Mouse (Mus musculus) hindbrain, embryonic 15.5 days (tissue): ENCODE measurements at regions not wholly inside any gene's neighbourhood (a gene's known extent, or its start where the extent isn't known, plus 50 kb on each side); places are given as distances from the start of the nearest gene placed in this dataset.
"Not testable (repeated sequence)": the region's sequence is repeated elsewhere in the genome, so short reads cannot be mapped to it uniquely, and the experiment has no call there.

Experiments used
- ATAC-seq: fragments of 200-750 bp; cut with Nextera tagmentation; 2 replicates; pipeline ENCODE4 v1.8.0; 2017; ENCODE audit warnings: low read depth, moderate number of reproducible peaks, moderate TSS enrichment; ENCODE audit not compliant: low FRiP score
- H3K27ac ChIP-seq: fragments of 300-500 bp; sonication (generic); replicated peaks from 2 replicates; pipeline ENCODE4 v1.5.1; 2015; ENCODE audit warnings: mild to moderate bottlenecking, inconsistent platforms
- H3K27me3 ChIP-seq: fragments of 300-500 bp; sonication (generic); 2 replicates; pipeline ENCODE4 v1.6.1; 2015; ENCODE audit warnings: control low read depth, inconsistent platforms
- H3K36me3 ChIP-seq: fragments of 300-500 bp; sonication (generic); 2 replicates; pipeline ENCODE4 v1.6.1; 2015; ENCODE audit warnings: control low read depth, inconsistent platforms
- H3K4me1 ChIP-seq: fragments of 300-500 bp; sonication (generic); replicated peaks from 2 replicates; pipeline ENCODE4 v1.6.1; 2015; ENCODE audit warnings: control low read depth, inconsistent platforms
- H3K4me2 ChIP-seq: fragments of 300-500 bp; sonication (generic); 2 replicates; pipeline ENCODE4 v1.6.1; 2015; ENCODE audit warnings: moderate library complexity, mild to moderate bottlenecking, inconsistent platforms
- H3K4me3 ChIP-seq: fragments of 300-500 bp; sonication (generic); 2 replicates; pipeline ENCODE4 v1.5.1; 2015; ENCODE audit warnings: mild to moderate bottlenecking, inconsistent platforms
- H3K9ac ChIP-seq: fragments of 300-500 bp; sonication (generic); 2 replicates; pipeline ENCODE4 v1.6.1; 2015; ENCODE audit warnings: inconsistent platforms
- H3K9me3 ChIP-seq: fragments of 300-500 bp; sonication (generic); 2 replicates; pipeline ENCODE4 v1.6.1; 2016; ENCODE audit warnings: control low read depth, inconsistent platforms
- WGBS: fragments of 180-500 bp; shearing (Covaris S2); methylation state at CpG from one replicate; pipeline ENCODE4 v1.1.7; 2015; 5-methylcytosine and 5-hydroxymethylcytosine counted together

GRCm38 (mm10) chr3:11094804-11095203, 759.3 kb upstream of the Gm38303 start:
- Histone ChIP-seq H3K4me2 (no peak overlapping the region), H3K9ac (no peak overlapping the region), H3K27me3 (no peaks in the 10 kb centered on the region), H3K9me3 (no peaks in the 10 kb centered on the region), H3K4me1 (no peaks in the 10 kb centered on the region), H3K36me3 (no peaks in the 10 kb centered on the region), H3K27ac (no peak overlapping the region), H3K4me3 (no peak overlapping the region)
- no peak for ATAC-seq
- WGBS: 70% methylated on average over 2 of the region's 2 CpGs

GRCm38 (mm10) chr3:11094138-11094537, 758.7 kb upstream of the Gm38303 start:
- Histone ChIP-seq H3K4me1 (no peaks in the 10 kb centered on the region), H3K9me3 (no peaks in the 10 kb centered on the region), H3K9ac (no peak overlapping the region), H3K27me3 (no peaks in the 10 kb centered on the region), H3K4me3 (no peak overlapping the region), H3K27ac (no peak overlapping the region), H3K4me2 (no peak overlapping the region), H3K36me3 (no peaks in the 10 kb centered on the region)
- WGBS: 51% methylated on average over 3 of the region's 3 CpGs
- ATAC-seq: no peak

- Histone ChIP-seq H3K9ac (no peak overlapping the region), H3K27me3 (no peaks in the 10 kb centered on the region), H3K9me3 (no peaks in the 10 kb centered on the region), H3K4me3 (no peak overlapping the region), H3K4me1 (no peaks in the 10 kb centered on the region), H3K36me3 (no peaks in the 10 kb centered on the region), H3K27ac (no peak overlapping the region), H3K4me2 (no peak overlapping the region)
- WGBS: 52% methylated on average over 2 of the region's 2 CpGs
- no peak for ATAC-seq
These were observed 747.8 kb upstream of the Gm38303 start for GRCm38 (mm10) chr3:11083291-11083690.

- Histone ChIP-seq H3K4me1 (no peaks in the 10 kb centered on the region), H3K9me3 (no peaks in the 10 kb centered on the region), H3K4me2 (no peak overlapping the region), H3K36me3 (no peaks in the 10 kb centered on the region), H3K4me3 (no peak overlapping the region), H3K27me3 (no peaks in the 10 kb centered on the region), H3K9ac (no peak overlapping the region), H3K27ac (no peak overlapping the region)
- WGBS: 75% methylated on average over 4 of the region's 4 CpGs
- no peak for ATAC-seq
These were observed 738.5 kb upstream of the Gm38303 start for GRCm38 (mm10) chr3:11074012-11074411.

GRCm38 (mm10) chr3:11034995-11035769, 699.7 kb upstream of the Gm38303 start:
- Histone ChIP-seq H3K4me3 (no peak overlapping the region), H3K4me1 (no peaks in the 10 kb centered on the region), H3K9ac (no peak overlapping the region), H3K27ac (no peak overlapping the region), H3K27me3 (no peaks in the 10 kb centered on the region), H3K9me3 (no peaks in the 10 kb centered on the region), H3K36me3 (no peaks in the 10 kb centered on the region), H3K4me2 (no peak overlapping the region)
- ATAC-seq: no peak
- 73% methylated on average over 7 of the region's 7 CpGs for WGBS

GRCm38 (mm10) chr3:11029991-11030390, 694.5 kb upstream of the Gm38303 start:
- no peak overlapping the region for H3K4me3 ChIP-seq
- H3K27ac ChIP-seq: no peak overlapping the region
- WGBS: 82% methylated on average over 4 of the region's 4 CpGs
- no peak overlapping the region for H3K9ac ChIP-seq
- H3K27me3 ChIP-seq: no peaks in the 10 kb centered on the region
- H3K4me2 ChIP-seq: no peak overlapping the region
- no peaks in the 10 kb centered on the region for H3K9me3 ChIP-seq
- no peaks in the 10 kb centered on the region for H3K4me1 ChIP-seq
- ATAC-seq: no peak
- no peaks in the 10 kb centered on the region for H3K36me3 ChIP-seq

- Histone ChIP-seq H3K4me2 (no peak overlapping the region), H3K9me3 (no peaks in the 10 kb centered on the region), H3K27me3 (no peaks in the 10 kb centered on the region), H3K27ac (no peak overlapping the region), H3K4me3 (no peak overlapping the region), H3K36me3 (no peaks in the 10 kb centered on the region), H3K4me1 (0 out of 2 replicates have a peak, but pooled peaks cover 3% of the 10 kb centered on the region), H3K9ac (no peak overlapping the region)
- ATAC-seq: no peak
- whole genome bisulfite sequencing: 40% methylated on average over 3 of the region's 3 CpGs
These were observed 688.9 kb upstream of the Gm38303 start for GRCm38 (mm10) chr3:11024422-11024821.

- 73% methylated on average over 3 of the region's 3 CpGs for WGBS
- H3K27ac ChIP-seq: no peak overlapping the region
- 0 out of 2 replicates have a peak, but pooled peaks cover 3% of the 10 kb centered on the region for H3K4me1 ChIP-seq
- H3K4me2 ChIP-seq: no peak overlapping the region
- no peaks in the 10 kb centered on the region for H3K9me3 ChIP-seq
- ATAC-seq: no peak
- H3K36me3 ChIP-seq: no peaks in the 10 kb centered on the region
- no peaks in the 10 kb centered on the region for H3K27me3 ChIP-seq
- no peak overlapping the region for H3K4me3 ChIP-seq
- no peak overlapping the region for H3K9ac ChIP-seq
These were observed 684.6 kb upstream of the Gm38303 start for GRCm38 (mm10) chr3:11020048-11020447.

- H3K4me1 ChIP-seq, H3K4me2 ChIP-seq, H3K27me3 ChIP-seq, H3K36me3 ChIP-seq, H3K27ac ChIP-seq, H3K4me3 ChIP-seq, ATAC-seq, H3K9ac ChIP-seq, H3K9me3 ChIP-seq: not testable (repeated sequence)
- 95% methylated on average over 10 of the region's 21 CpGs for WGBS
These were observed 679.4 kb upstream of the Gm38303 start for GRCm38 (mm10) chr3:11014911-11015310.

GRCm38 (mm10) chr3:11007363-11007762, 671.9 kb upstream of the Gm38303 start:
- H3K4me3 ChIP-seq: no peak overlapping the region
- H3K27ac ChIP-seq: no peak overlapping the region
- no peaks in the 10 kb centered on the region for H3K27me3 ChIP-seq
- WGBS: 65% methylated on average over 3 of the region's 3 CpGs
- H3K9me3 ChIP-seq: no peaks in the 10 kb centered on the region
- ATAC-seq: no peak
- H3K36me3 ChIP-seq: no peaks in the 10 kb centered on the region
- H3K4me1 ChIP-seq: no peaks in the 10 kb centered on the region
- no peak overlapping the region for H3K4me2 ChIP-seq
- no peak overlapping the region for H3K9ac ChIP-seq

GRCm38 (mm10) chr3:11006531-11007269, 671.2 kb upstream of the Gm38303 start:
- ATAC-seq: 0 out of 2 replicates have a peak, but pooled peaks have one; percentile 48
- Histone ChIP-seq H3K9ac (no peak overlapping the region), H3K36me3 (no peaks in the 10 kb centered on the region), H3K4me1 (no peaks in the 10 kb centered on the region), H3K4me2 (no peak overlapping the region), H3K27me3 (no peaks in the 10 kb centered on the region), H3K9me3 (no peaks in the 10 kb centered on the region), H3K27ac (no peak overlapping the region), H3K4me3 (no peak overlapping the region)
- 77% methylated on average over 2 of the region's 2 CpGs for WGBS

GRCm38 (mm10) chr3:10978968-10979367, 643.5 kb upstream of the Gm38303 start:
- Histone ChIP-seq H3K9ac (no peak overlapping the region), H3K36me3 (no peaks in the 10 kb centered on the region), H3K27ac (no peak overlapping the region), H3K4me3 (no peak overlapping the region), H3K4me1 (no peaks in the 10 kb centered on the region), H3K27me3 (no peaks in the 10 kb centered on the region), H3K9me3 (no peaks in the 10 kb centered on the region), H3K4me2 (no peak overlapping the region)
- no peak for ATAC-seq
